Mouse (Mus musculus) frontal cortex, adult (tissue): Measurements from ENCODE around the gene Ralgapb.
"Not testable (repeated sequence)": the region's sequence is repeated elsewhere in the genome, so short reads cannot be mapped to it uniquely, and the experiment has no call there.

Experiments
- ATAC-seq: cut with Nextera tagmentation; 2 replicates; pipeline ENCODE4 v1.9.2; 2017; ENCODE audit warnings: mild to moderate bottlenecking, moderate library complexity, mixed read lengths; ENCODE audit not compliant: low TSS enrichment

The Ralgapb gene

DNA sequence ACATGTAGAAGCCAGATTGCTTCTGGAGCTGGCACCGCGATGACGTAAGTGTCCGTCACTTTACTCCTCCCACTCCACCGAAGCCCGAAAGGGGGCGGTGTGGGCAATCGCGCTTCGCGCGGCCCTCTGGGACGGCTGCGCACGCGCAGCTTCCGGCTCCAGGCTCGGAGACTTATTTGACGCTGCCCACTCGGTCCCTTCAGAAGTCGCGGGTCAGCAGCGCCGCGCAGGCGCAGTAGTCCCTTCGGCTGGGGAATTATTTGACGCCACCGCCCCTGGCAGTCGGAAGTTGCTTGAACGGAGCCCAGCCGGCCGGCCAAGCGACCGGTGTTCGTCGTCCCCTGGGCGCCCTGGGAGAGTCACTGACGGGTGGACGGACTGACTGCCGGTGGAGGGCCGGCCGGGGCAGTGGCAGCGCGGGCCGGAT, at the start of gene Ralgapb:
Ralgapb (plus strand) TSS at position 254 of the 427 bp plus-strand sequence.
- ATAC-seq, result peak; percentile 83

DNA sequence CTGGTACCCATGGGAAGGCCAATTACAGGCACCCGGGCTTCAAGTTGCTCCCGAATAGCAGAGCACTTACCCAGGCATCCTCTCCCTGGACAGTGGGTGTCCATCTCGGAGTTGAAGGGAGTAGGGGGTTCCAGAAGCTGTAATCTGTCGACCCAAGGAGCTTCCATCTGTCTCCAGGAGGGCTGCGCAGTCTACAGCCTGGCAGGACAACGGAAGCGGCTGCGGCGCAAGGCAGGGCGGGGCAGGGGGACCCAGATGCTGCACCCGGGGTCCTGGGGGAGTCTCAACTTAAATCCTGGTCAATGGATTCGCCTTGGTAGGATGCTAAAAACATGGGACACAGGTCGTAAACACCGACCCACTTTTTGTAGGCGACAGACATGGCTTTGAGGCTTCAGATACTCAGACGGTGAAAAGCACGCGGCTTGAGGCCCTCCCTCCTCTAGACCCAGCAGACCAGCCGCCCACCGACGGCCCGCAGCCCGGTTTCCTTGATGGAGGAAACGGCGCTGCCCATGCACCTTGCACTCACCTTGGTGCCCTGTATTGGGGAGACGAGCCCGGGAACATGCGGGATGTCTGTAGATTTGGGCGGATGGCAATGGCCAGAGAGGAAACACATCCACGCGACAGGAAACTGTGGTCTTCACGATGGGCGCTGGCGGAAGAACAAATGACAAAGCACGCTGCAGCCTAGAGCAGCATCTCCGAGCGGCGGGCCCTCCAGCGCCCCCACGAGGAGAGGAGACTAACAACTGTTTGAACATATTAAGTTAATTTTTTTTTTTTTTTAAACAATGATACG, 48.6 kb upstream of the Ralgapb start:
- ATAC-seq, result peak; percentile 87

DNA sequence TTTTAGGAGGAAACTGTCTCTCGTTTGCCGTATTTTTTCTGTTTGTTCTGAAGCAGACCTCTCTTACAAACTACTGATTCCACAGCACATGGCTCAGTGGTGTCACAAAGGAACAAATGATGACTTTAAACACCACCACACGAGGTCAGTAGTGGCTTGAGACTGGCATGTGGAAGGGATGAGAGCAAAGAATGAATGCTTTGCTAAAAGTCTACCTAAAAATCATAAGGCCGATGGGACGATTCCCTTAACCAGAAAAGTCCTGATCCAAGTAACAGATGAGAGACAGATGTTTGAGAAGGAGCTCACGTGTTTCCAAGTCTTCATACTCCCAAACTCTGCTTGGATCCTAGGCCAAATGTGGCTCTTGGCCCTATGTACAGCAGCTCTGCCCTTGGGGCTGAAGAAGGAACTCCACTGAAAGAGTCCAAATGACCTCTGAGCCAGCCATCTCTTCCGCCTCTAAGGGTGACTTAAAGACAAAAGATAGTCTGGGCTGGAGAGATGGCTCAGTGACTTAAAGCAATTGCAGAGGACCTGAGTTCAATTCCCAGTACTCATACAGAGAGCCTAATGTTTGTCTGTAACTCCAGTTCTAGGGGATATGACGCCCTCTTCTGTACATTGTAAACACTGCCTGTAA, 47.8 kb upstream of the Ralgapb start:
- peak; percentile 51; the same call in 1 of the 2 replicates for ATAC-seq

GRCm38 (mm10) chr2:158364175-158364574, 45.5 kb upstream of the Ralgapb start:
- no peak for ATAC-seq

- no peak for ATAC-seq
Measured at GRCm38 (mm10) chr2:158365099-158365850, 44.4 kb upstream of the Ralgapb start.

DNA sequence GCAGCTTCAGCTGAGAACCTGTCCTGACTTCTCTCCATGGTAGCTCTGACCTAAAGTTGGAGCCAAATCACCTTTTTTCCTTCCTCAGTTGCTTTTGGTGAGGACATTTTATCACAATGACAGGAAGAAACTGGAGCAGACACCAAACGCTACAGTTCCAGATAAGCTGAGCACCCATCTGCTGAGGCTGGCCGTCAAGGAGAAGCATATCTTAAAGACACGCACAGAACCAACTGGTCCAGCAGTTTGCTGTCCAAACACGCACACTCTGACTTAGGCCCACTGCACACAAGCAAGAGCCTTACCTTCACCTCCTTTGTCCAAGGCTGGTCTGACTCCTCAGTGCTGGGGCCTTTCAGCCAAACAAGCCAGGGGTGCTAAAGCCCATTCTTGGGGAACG, 42.0 kb upstream of the Ralgapb start:
- ATAC-seq, result no peak

DNA sequence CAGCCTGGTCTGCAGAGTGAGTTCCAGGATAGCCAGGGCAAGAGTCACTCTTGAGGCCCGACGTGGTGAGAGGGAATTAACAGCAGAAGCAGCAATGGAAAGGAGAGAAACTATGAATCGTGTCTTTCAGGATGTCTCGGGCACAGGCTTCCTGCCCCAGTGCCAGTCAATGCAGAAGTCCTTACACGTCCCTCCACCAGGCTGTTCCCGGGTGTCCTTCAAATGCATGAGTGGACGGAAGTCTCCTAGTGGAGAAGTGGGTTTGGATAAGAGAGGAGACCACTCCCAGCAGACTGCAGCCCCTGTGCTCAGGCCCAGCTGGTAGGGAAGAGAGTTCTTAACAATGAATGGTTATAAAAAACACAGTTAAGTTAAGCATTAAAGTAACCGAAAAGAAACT, 41.3 kb upstream of the Ralgapb start:
- no peak for ATAC-seq

GRCm38 (mm10) chr2:158369474-158370172, 40.0 kb upstream of the Ralgapb start:
- no peak for ATAC-seq

DNA sequence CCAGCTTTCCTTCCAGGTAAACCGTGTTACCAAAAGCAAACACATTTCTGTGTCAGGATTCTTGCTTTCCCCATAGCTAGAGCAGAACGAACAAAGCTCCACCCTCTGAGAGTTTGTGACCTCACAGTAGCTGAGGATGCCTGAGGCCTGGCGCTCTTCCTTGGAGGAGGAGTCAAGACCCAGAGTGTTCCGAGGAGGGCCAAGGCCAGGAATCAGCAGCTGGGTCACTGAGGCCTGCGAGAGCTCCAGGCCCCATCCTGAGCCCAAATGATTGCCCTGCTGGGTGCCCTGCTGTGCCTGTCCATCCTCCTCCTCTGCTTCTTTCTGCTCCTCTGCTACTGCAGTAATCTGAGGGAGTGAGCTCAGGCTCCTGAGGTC, 39.5 kb upstream of the Ralgapb start:
- ATAC-seq, result no peak

DNA sequence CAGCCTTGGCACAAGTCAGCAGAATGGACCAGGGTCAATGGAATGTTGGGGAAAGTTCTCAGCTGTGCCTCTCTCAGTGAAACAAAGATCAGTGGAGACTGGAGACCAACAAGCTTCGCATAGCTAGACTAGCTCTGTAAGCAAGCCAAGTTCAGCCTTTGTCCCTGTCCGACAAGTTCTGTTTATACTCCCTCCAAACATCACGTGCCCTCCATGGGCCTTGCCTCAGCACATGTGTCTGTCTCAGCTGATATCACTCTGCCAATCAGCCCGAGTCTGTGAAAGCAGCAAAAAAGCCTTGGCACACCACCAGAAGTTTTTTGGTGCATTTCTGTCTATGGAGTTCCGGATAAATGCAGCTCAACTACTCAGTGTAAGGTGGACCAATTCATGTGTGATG, 36.6 kb upstream of the Ralgapb start:
- ATAC-seq, result no peak

GRCm38 (mm10) chr2:158373516-158373915, 36.1 kb upstream of the Ralgapb start:
- ATAC-seq, result no peak

GRCm38 (mm10) chr2:158375443-158376122, 34.1 kb upstream of the Ralgapb start, which contains the start of gene Snhg11:
Snhg11 (plus strand) TSS chr2:158375638.
- ATAC-seq, result peak; percentile 47

DNA sequence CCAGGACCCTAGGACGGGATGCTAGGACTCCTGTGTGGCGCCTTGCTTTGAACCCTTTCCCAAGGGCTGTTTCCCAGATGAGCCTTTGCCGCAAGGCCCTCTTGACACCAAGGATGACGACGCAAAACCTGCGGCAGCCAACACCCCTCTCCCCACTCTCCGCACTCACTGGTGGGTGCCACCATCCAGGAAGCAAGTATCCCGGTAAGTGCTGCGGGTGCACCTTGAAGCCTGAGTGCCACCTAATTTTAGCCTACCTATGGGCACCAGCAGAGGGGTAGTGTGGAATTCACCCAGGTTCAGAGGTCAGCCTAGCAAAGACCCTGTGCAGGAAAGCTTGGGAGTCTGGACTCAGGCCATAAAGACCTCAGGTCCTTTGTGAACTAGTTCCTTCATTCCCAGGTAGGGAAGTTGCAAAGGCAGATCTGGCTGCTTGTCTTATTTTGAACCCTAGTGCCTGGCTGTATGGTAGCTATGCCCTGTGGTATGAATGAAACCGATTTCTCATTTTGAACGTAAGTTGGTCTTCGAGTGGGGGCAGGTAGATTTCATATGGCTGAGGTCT, 33.4 kb upstream of the Ralgapb start:
- peak; percentile 8; the same call in 1 of the 2 replicates for ATAC-seq

- 0 out of 2 replicates have a peak, but pooled peaks have one; percentile 24 for ATAC-seq
Measured at GRCm38 (mm10) chr2:158376798-158377197, 32.9 kb upstream of the Ralgapb start.

DNA sequence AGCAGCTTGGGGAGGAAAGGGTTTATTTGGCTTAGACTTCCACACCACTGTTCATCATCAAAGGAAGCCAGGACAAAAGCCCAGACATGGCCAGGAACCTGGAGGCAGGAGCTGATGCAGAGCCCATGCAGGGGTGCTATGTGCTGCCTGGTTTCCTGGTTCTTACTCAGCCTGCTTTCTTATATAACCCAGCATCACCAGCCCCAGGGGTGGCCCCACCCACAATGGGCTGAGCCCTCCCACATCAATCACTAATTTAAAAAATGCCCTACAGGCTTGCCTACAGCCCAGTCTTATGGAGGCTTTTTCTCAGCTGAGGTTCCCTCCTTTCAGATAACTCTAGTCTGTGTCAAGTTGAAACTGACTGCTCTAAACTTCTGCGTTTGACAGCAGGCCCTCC, 31.8 kb upstream of the Ralgapb start:
- no peak for ATAC-seq

- ATAC-seq, result peak; percentile 18
Measured at GRCm38 (mm10) chr2:158379354-158380078, 30.1 kb upstream of the Ralgapb start.

DNA sequence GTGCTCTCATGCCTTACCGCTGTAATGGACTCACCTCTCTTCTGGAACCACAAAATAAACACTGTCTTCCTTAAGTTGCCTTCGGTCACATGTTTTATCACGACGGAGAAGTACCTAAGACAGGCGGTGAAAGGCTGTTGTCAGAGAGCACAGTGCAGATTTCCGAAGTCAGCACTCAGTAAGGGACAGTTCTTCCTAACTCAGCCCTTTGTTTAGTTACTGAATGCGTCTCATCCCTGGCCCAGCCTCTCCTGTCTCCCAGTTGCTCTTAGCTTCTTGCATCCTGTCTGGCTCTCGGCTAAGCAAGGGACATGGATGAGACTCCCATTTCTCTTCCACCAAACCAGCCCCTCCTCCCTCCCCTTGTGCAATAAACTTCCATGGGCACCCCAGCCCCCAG, 23.6 kb upstream of the Ralgapb start:
- ATAC-seq, result peak; percentile 44

- no peak for ATAC-seq
Measured at GRCm38 (mm10) chr2:158389421-158389820, 20.2 kb upstream of the Ralgapb start.

DNA sequence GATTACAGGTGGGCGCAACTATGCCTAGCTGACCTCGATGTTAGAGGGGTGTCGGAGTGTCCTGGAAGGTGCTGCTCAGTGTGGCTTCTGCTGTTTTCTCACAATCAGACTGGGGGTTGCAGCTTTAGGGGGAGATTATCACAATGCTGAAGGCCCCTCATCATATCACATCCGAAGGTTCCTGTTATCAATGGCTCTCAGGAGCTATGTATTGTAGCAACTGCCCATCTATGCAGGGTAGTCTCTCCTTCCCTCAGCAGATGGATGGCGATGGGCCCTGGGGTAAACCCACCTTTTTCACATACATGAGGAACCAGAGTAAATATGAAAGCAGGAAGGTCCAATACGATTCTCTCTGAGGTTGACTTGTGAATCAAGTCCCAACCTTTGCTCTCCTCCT, 13.3 kb upstream of the Ralgapb start:
- ATAC-seq, result no peak

GRCm38 (mm10) chr2:158397140-158397539, 12.5 kb upstream of the Ralgapb start:
- not testable (repeated sequence) for ATAC-seq
